Mouse (Mus musculus) megakaryocyte, embryonic 14.5 days (primary cell): ENCODE measurements around the gene Eva1b. TPM values are rescaled to one million over a fixed set of nuclear protein-coding genes. Genes with fewer than 3 reads are reported as not detected.

Source experiments
- H3K27me3 ChIP-seq: replicated peaks from 2 replicates; pipeline ENCODE3; 2012; ENCODE audit warnings: inconsistent platforms
- H3K36me3 ChIP-seq: replicated peaks from 2 replicates; pipeline ENCODE3; 2012; ENCODE audit warnings: low read length, inconsistent platforms, mixed read lengths
- H3K4me1 ChIP-seq: 2 replicates; pipeline ENCODE4 v1.6.1; 2012; ENCODE audit warnings: inconsistent platforms
- H3K4me3 ChIP-seq: replicated peaks from 2 replicates; pipeline ENCODE3; 2012; ENCODE audit warnings: moderate library complexity, mild to moderate bottlenecking, inconsistent platforms
- H3K9me3 ChIP-seq: 2 replicates; pipeline ENCODE4 v1.6.1; 2012; ENCODE audit warnings: inconsistent platforms
- FLI1 ChIP-seq: IDR thresholded peaks from 2 replicates; pipeline ENCODE4 v1.6.1; 2012; ENCODE audit warnings: low read length, inconsistent platforms, mixed read lengths
- GATA1 ChIP-seq: IDR thresholded peaks from 3 replicates; pipeline ENCODE4 v1.6.1; 2012; ENCODE audit warnings: mixed read lengths, low read length, inconsistent platforms, borderline replicate concordance
- polyA plus RNA-seq: library from polyadenylated mRNA; stranded (reverse); fragments of >175 nt; gene quantifications from 2 replicates; pipeline ENCODE4 v1.2.3, GENCODE M21; 2012; ENCODE audit warnings: low replicate concordance; ENCODE audit not compliant: insufficient read depth

Eva1b gene
- polyA plus RNA-seq, 1 experiment = 56.4 TPM

DNA sequence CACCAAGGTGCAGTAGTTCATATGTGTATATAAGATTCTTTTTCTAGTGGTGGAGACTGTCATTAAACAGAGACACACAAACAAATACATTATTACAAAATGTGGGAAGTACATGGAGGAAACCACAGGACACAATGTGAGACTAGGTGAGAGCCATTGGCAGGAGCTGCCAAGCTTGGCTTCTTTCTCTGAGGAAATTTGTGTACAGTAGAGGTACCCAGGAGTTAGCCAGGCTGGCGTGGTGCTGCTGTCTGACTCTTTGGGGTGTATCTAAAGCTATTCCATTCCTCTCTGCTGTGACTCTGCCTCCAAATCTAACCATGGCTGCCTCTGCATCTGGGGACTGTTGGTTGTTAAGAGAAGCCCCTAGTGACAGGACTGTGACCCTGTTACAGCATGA is 28.5 kb upstream of the Eva1b start:
- no peak overlapping the region for H3K4me3 ChIP-seq
- H3K27me3 ChIP-seq = no peaks in the 10 kb centered on the region
- H3K4me1 ChIP-seq = peaks cover 74% of the 10 kb centered on the region
- TF ChIP-seq FLI1 (no peak), GATA1 (no peak)
- no peaks in the 10 kb centered on the region for H3K9me3 ChIP-seq
- H3K36me3 ChIP-seq = peaks cover 88% of the 10 kb centered on the region

DNA sequence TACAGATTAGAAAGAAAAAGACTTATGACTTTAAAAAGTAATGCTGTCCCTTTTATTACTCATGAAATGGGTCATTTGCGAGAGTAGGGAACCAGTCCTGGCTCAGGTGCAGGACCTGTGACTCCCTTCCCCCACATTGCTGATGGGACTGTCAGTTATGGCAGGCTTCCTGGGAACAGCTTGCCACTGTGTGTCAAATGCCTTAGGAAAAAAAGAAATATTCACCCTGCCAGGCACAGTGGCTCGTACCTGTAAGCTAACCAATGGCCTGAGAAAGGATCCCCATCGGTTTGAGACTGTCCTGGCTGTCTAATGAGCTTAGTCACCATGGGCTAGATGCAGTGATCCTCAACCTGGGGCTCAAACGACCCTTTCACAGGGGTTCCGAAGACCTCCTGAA is 27.5 kb upstream of the Eva1b start:
- Histone ChIP-seq H3K4me1 (peaks cover 64% of the 10 kb centered on the region), H3K27me3 (no peaks in the 10 kb centered on the region), H3K9me3 (no peaks in the 10 kb centered on the region), H3K4me3 (no peak overlapping the region), H3K36me3 (peaks cover 89% of the 10 kb centered on the region)
- TF ChIP-seq FLI1 (no peak), GATA1 (no peak)

DNA sequence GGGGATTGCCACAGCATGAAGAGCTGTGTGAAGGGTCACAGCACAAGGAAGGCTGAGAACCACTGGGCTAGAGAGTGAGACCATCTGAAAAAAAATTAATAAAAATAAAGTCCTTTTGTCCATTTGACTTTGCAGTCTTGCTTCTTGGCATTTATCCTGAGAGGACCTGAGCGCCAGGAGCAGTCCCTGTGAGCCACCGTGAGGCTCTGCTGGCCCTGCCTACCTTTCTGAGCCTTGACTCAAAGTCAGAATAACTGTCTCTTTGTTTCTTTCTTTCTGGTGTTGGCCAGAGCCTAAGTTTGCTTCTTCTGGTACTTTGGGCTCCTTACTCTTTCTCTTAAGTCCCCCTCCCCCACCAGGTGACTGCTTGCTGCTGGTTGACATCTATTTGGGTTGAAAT is 27.0 kb upstream of the Eva1b start:
- H3K36me3 ChIP-seq = peaks cover 89% of the 10 kb centered on the region
- H3K4me3 ChIP-seq = no peak overlapping the region
- peaks cover 59% of the 10 kb centered on the region for H3K4me1 ChIP-seq
- TF ChIP-seq FLI1 = no peak
- no peak for TF ChIP-seq GATA1
- H3K27me3 ChIP-seq = no peaks in the 10 kb centered on the region
- no peaks in the 10 kb centered on the region for H3K9me3 ChIP-seq

DNA sequence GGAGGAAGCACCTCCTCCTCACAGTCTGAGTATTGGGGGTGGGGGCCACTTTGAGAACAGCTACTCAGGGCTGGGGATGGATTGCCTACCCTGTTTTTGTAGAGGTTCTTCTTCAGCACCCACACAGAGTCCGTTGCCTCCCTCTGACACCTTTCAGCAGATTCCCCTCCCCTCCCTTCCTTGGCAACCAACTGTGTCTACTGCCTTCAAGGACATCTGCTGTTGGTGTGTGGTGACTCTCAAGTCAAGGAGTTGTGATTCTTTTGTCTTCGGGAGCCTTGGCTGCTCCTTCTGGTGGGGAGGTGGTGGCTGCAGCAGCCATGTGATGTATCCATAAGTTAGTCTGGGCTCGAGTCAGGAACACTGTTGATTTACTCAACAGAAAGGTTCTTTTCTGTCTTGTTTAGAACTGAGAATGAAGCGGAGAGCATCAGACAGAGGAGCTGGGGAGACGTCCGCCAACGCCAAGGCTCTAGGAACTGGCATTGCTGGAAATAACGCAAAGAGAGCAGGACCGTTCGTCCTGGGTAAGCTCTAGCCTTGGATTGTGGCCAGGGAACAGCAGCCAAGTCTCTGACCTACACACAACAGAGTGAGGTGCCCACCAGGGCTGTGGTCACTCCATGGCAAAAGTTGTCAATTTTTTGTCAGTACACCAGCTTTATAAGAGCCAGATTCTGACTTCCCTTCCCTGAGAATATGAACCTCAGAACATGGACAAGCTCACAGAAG is 24.1 kb upstream of the Eva1b start:
- Histone ChIP-seq H3K27me3 (no peaks in the 10 kb centered on the region), H3K4me3 (no peak overlapping the region), H3K36me3 (peaks cover 89% of the 10 kb centered on the region), H3K4me1 (peaks cover 33% of the 10 kb centered on the region), H3K9me3 (no peaks in the 10 kb centered on the region)
- TF ChIP-seq GATA1 = no peak
- no peak for TF ChIP-seq FLI1

DNA sequence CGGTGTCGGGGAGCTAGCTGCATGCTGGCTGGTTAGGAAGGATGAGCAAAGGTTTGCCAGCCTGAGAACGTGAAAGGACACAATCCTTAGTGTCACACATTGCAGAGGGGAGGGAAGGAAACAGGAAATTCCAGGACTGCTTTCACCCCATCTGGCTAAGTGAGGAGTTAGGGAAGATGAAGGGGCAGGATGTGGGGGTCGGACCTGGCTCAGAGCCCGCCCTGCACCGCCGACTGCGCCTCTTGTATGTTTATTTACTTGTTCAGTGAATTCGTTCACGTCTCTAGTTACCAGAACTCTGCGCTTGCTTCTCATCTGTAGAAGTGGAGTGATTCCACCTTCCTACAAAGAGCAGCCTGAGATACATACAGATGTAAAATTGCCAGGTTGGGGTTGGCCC is 17.0 kb upstream of the Eva1b start:
- no peak for TF ChIP-seq GATA1
- TF ChIP-seq FLI1 = no peak
- no peaks in the 10 kb centered on the region for H3K9me3 ChIP-seq
- peaks cover 67% of the 10 kb centered on the region for H3K4me1 ChIP-seq
- no peak overlapping the region for H3K4me3 ChIP-seq
- no peaks in the 10 kb centered on the region for H3K27me3 ChIP-seq
- peaks cover 98% of the 10 kb centered on the region for H3K36me3 ChIP-seq

DNA sequence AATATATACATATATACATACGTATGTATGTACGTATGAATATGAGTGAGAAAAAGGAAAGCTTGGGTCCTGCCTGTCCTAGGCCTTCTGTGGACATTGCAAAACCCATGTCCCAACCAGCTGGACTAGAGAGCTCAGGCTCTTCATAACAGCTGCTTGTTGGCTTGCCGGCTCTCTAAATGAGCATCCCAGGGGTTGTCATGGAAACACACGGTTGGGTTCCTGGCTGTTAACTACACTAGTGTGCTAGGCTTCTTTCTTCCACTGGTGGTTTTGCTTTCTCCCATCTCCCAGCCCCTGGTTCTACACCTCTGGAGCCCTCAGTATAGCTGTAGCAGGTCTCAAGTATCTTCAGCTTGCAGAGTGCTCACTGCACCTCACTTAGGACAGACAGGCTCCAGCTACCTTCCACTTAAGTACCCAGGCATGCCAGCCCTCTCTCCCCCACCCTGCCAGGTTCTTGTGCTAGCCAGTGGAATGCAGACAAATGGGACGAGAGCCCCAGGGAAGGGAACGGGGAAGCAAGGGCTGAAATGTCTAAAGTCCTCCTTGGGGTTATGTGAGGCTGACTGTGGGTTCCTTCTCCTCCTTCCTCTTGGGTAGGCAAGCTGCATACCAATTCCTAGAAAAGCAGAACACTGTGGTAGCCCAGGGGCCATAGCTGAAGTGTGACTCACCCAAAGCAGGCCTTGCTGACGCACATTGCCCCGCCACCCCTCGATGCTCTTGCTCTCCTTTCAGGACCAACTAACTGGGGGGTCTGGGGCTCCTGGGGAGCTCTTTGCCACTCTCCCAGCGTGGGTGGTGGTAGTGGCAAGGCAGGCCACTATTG is 16.0 kb upstream of the Eva1b start:
- TF ChIP-seq FLI1 (no peak), GATA1 (no peak)
- peaks cover 98% of the 10 kb centered on the region for H3K36me3 ChIP-seq
- no peaks in the 10 kb centered on the region for H3K27me3 ChIP-seq
- H3K9me3 ChIP-seq = no peaks in the 10 kb centered on the region
- peak overlapping the region; percentile 62 for H3K4me3 ChIP-seq
- peaks cover 66% of the 10 kb centered on the region for H3K4me1 ChIP-seq

DNA sequence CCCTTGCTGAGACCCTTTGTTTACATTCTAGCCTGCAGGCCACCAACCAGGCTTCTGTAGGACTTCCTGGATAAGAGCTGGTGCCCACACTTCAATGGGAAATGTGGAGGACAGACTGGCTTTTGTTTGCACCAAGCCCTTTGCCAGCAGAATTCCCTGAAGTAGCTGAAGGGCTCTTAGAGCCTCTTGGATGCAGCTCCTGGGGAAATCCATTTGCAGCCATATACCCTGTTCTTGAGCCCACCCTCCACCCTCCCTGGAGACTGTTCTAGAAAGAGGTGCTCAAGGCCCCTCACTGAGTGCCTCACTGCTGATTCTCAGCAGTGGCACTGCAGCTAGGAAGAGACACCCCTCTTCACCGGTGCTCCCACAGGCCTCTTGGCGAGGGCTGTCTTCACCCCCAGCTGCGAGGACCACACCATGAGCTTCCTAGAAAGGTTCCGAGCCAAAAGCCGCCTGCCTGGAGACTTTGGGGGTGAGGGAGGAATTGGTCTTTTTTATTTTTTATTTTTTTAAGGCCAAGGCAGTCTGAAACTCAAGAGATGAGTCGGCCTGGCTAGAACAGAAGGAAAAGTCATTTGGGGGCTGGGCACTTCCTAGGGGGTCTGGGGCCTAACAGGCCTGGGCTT is 14.8 kb upstream of the Eva1b start:
- Histone ChIP-seq H3K36me3 (peaks cover 99% of the 10 kb centered on the region), H3K9me3 (no peaks in the 10 kb centered on the region), H3K27me3 (no peaks in the 10 kb centered on the region), H3K4me3 (no peak overlapping the region), H3K4me1 (peaks cover 75% of the 10 kb centered on the region)
- TF ChIP-seq FLI1 = no peak
- TF ChIP-seq GATA1 = no peak

DNA sequence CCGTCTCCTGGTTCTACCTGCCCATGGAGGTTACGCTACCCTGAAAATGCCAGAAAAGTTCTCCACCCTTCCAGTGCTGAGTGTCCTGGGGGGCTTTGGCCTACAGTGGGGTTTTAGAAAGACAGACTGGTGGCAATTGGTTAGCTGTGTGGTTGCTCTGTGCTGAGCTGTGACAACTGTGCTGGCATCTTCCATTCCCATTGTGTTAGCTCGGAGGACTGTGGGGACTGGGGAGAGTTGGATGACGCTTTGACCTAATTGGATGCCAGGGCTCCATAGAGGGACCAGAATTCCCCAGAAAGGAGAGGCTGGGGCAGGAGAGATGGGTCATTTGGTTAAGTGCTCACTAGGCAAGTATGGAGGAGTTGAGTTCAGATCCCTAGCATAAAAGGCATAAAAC is 13.3 kb upstream of the Eva1b start:
- TF ChIP-seq FLI1 (no peak), GATA1 (no peak)
- Histone ChIP-seq H3K4me1 (peaks cover 77% of the 10 kb centered on the region), H3K4me3 (no peak overlapping the region), H3K9me3 (no peaks in the 10 kb centered on the region), H3K36me3 (peaks cover 99% of the 10 kb centered on the region), H3K27me3 (no peaks in the 10 kb centered on the region)

DNA sequence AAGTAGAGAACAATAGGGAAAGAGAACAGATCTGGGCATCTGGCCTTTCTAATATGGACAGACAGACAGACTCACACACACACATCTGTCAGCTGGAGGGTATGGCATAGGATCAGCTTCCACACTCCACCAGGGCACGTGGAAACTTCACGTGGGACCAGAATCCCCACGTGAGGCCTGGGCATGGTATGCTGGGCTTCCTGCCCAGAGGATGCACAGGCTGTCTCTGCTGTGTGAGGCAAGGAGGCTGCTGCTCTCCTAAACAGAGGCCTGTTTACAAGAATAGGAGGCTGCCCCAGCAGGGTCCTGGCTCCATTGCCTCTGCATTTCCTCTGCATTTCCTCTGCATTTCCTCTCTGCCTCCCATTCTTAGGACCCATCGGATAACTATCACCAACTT is 12.9 kb upstream of the Eva1b start:
- no peaks in the 10 kb centered on the region for H3K27me3 ChIP-seq
- TF ChIP-seq FLI1 (no peak), GATA1 (no peak)
- no peaks in the 10 kb centered on the region for H3K9me3 ChIP-seq
- no peak overlapping the region for H3K4me3 ChIP-seq
- H3K36me3 ChIP-seq = peaks cover 99% of the 10 kb centered on the region
- peaks cover 73% of the 10 kb centered on the region for H3K4me1 ChIP-seq

DNA sequence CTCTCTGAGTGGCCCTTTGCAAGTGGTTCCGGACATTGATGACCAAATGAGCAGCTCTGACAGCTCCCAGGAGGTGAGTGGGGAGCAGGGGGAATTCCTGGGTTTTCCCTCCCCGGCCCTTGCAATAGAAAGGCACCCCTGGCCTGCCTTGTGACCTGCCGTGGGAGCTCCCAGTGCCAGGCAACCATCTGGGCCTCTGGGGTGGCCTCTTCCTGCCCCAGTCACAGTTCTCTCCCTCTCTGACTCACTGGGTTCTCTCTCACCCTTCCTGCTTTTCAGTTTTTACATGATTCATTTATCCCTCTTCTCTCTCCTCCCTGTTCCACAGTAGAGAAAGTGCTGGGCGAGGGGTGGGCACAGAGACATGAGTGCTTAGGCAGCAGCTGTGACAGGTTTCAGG is 9.8 kb upstream of the Eva1b start:
- Histone ChIP-seq H3K9me3 (no peaks in the 10 kb centered on the region), H3K4me3 (no peak overlapping the region), H3K4me1 (peaks cover 55% of the 10 kb centered on the region), H3K36me3 (peaks cover 99% of the 10 kb centered on the region), H3K27me3 (no peaks in the 10 kb centered on the region)
- no peak for TF ChIP-seq FLI1
- TF ChIP-seq GATA1 = no peak
